Mouse (Mus musculus): ENCODE results near the gene Mab21l1.

DNA sequence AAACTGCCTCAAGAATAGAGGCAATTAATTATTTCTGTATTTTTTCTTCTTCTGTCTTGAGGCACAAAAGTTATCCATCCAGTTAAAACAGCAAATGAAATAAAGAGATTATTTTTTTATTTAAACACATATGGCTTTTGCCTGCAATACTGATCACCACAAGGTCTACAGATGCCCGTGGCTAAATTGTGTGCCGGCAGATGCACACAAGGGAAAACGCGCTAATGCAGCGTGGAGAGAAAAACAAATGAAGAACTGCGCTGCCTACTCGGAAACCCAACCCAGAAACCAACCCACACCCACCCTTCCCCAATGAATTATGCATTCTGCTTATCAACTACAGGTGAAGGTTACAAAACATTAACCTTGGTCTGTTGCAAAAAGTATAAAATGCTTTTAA, 7.1 kb upstream of the Mab21l1 start:
- TF ChIP-seq CTCF (IDR thresholded peaks at IDR 0.05) (no peak), POLR2A (IDR thresholded peaks at IDR 0.05; ENCODE audit: insufficient read depth, low read depth, low read length) (no peak)

Data from heart, adult 2 months (tissue).